Mouse (Mus musculus) hindbrain, embryonic 16.5 days (tissue): ENCODE data around the gene Akap6. TPM values are rescaled to one million over a fixed set of nuclear protein-coding genes. Genes with fewer than 3 reads are reported as not detected.

ENCODE experiments used
- ATAC-seq: fragments of 200-750 bp; cut with Nextera tagmentation; 2 replicates; pipeline ENCODE4 v1.8.0; 2017; ENCODE audit warnings: moderate TSS enrichment, moderate library complexity
- H3K27ac ChIP-seq: fragments of 300-500 bp; sonication (generic); 2 replicates; pipeline ENCODE4 v1.5.1; 2014; ENCODE audit warnings: low read depth, mild to moderate bottlenecking, control low read depth, low read length, moderate library complexity
- H3K27me3 ChIP-seq: fragments of 300-500 bp; sonication (generic); replicated peaks from 2 replicates; pipeline ENCODE4 v1.6.1; 2014; ENCODE audit warnings: low read length; ENCODE audit not compliant: control insufficient read depth, insufficient read depth
- H3K36me3 ChIP-seq: fragments of 300-500 bp; sonication (generic); 2 replicates; pipeline ENCODE4 v1.6.1; 2014; ENCODE audit warnings: mild to moderate bottlenecking, low read length, moderate library complexity, mixed read lengths; ENCODE audit not compliant: control insufficient read depth, insufficient read depth
- H3K4me1 ChIP-seq: fragments of 300-500 bp; sonication (generic); 2 replicates; pipeline ENCODE4 v1.6.1; 2014; ENCODE audit warnings: low read depth, low read length; ENCODE audit not compliant: control insufficient read depth, insufficient read depth
- H3K4me2 ChIP-seq: fragments of 300-500 bp; sonication (generic); 2 replicates; pipeline ENCODE4 v1.6.1; 2014; ENCODE audit warnings: mild to moderate bottlenecking, low read length, control low read depth, moderate library complexity
- H3K4me3 ChIP-seq: fragments of 300-500 bp; sonication (generic); 2 replicates; pipeline ENCODE4 v1.5.1; 2014; ENCODE audit warnings: mild to moderate bottlenecking, low read length, control low read depth, moderate library complexity
- H3K9ac ChIP-seq: fragments of 300-500 bp; sonication (generic); 2 replicates; pipeline ENCODE4 v1.6.1; 2014; ENCODE audit warnings: low read depth, mild to moderate bottlenecking, control low read depth, low read length, moderate library complexity
- H3K9me3 ChIP-seq: fragments of 300-500 bp; sonication (generic); 2 replicates; pipeline ENCODE4 v1.6.1; 2014; ENCODE audit warnings: mild to moderate bottlenecking, low read length, moderate library complexity; ENCODE audit not compliant: control insufficient read depth
- WGBS: fragments of 180-500 bp; shearing (Covaris S2); extraction: QIAGEN DNeasy Blood & Tissue Kit; methylation state at CpG from one replicate; pipeline ENCODE4 v1.1.7; 2014; 5-methylcytosine and 5-hydroxymethylcytosine counted together
- polyA plus RNA-seq: library from polyadenylated mRNA; unstranded; fragments of >200 nt; fragmentation: Nextera tagmentation; extraction: Ambion mirVana; gene quantifications from 2 replicates; pipeline ENCODE4 v1.2.1, GENCODE M21; 2015

Akap6 gene
- polyA plus RNA-seq, 1 experiment from 2014 or later = 23.9 TPM

GRCm38 (mm10) chr12:53032762-53033161 is 333.6 kb downstream of the Akap6 start:
- Histone ChIP-seq H3K4me3 (no peak overlapping the region), H3K9ac (no peak overlapping the region)
- WGBS = 6% methylated on average over 7 of the region's 7 CpGs

GRCm38 (mm10) chr12:53033404-53033913 is 334.3 kb downstream of the Akap6 start:
- ATAC-seq = peak; percentile 80
- 6% methylated on average over 14 of the region's 14 CpGs for WGBS

More at GRCm38 (mm10) chr12:53032762-53033161, 333.6 kb downstream of the Akap6 start:
- Histone ChIP-seq H3K9me3 (no peaks in the 10 kb centered on the region), H3K4me2 (0 out of 2 replicates have a peak overlapping the region, but pooled peaks have one; percentile 10), H3K27ac (peak overlapping the region; percentile 71), H3K27me3 (no peaks in the 10 kb centered on the region), H3K36me3 (no peaks in the 10 kb centered on the region), H3K4me1 (peaks cover 15% of the 10 kb centered on the region)
- peak; percentile 92 for ATAC-seq

GRCm38 (mm10) chr12:53040634-53041033 is 341.5 kb downstream of the Akap6 start:
- no peaks in the 10 kb centered on the region for H3K4me1 ChIP-seq
- H3K27me3 ChIP-seq = no peaks in the 10 kb centered on the region
- no peak overlapping the region for H3K4me2 ChIP-seq
- WGBS = 88% methylated on average over 5 of the region's 5 CpGs
- ATAC-seq = no peak
- no peak overlapping the region for H3K9ac ChIP-seq
- H3K27ac ChIP-seq = no peak overlapping the region
- no peaks in the 10 kb centered on the region for H3K9me3 ChIP-seq
- no peak overlapping the region for H3K4me3 ChIP-seq
- no peaks in the 10 kb centered on the region for H3K36me3 ChIP-seq

More at GRCm38 (mm10) chr12:53033404-53033913, 334.3 kb downstream of the Akap6 start:
- Histone ChIP-seq H3K4me2 (peak overlapping the region; percentile 34; the same call in 1 of the 2 replicates), H3K9me3 (no peaks in the 10 kb centered on the region), H3K9ac (no peak overlapping the region), H3K36me3 (no peaks in the 10 kb centered on the region), H3K4me1 (peaks cover 15% of the 10 kb centered on the region), H3K27ac (peak overlapping the region; percentile 71), H3K27me3 (no peaks in the 10 kb centered on the region), H3K4me3 (no peak overlapping the region)

GRCm38 (mm10) chr12:53042739-53043138 is 343.6 kb downstream of the Akap6 start:
- H3K4me2 ChIP-seq = no peak overlapping the region
- H3K36me3 ChIP-seq = no peaks in the 10 kb centered on the region
- WGBS = 22% methylated on average over 5 of the region's 5 CpGs
- H3K4me3 ChIP-seq = no peak overlapping the region
- H3K27ac ChIP-seq = no peak overlapping the region
- no peaks in the 10 kb centered on the region for H3K4me1 ChIP-seq
- ATAC-seq = no peak; the same call in 1 of the 2 replicates
- H3K9me3 ChIP-seq = no peaks in the 10 kb centered on the region
- no peak overlapping the region for H3K9ac ChIP-seq
- no peaks in the 10 kb centered on the region for H3K27me3 ChIP-seq

GRCm38 (mm10) chr12:53057606-53058005 is 358.4 kb downstream of the Akap6 start:
- Histone ChIP-seq H3K27ac (no peak overlapping the region), H3K4me1 (peaks cover 11% of the 10 kb centered on the region), H3K4me3 (no peak overlapping the region), H3K27me3 (no peaks in the 10 kb centered on the region), H3K9me3 (no peaks in the 10 kb centered on the region), H3K36me3 (no peaks in the 10 kb centered on the region), H3K4me2 (no peak overlapping the region), H3K9ac (no peak overlapping the region)
- no peak for ATAC-seq
- WGBS = 90% methylated on average over 7 of the region's 7 CpGs

GRCm38 (mm10) chr12:53060903-53061302 is 361.7 kb downstream of the Akap6 start:
- H3K4me3 ChIP-seq = no peak overlapping the region
- ATAC-seq = no peak
- peaks cover 24% of the 10 kb centered on the region for H3K4me1 ChIP-seq
- H3K27me3 ChIP-seq = no peaks in the 10 kb centered on the region
- H3K36me3 ChIP-seq = no peaks in the 10 kb centered on the region
- H3K4me2 ChIP-seq = no peak overlapping the region
- H3K27ac ChIP-seq = peak overlapping the region; percentile 60
- no peaks in the 10 kb centered on the region for H3K9me3 ChIP-seq
- H3K9ac ChIP-seq = no peak overlapping the region
- 31% methylated on average over 6 of the region's 6 CpGs for WGBS

GRCm38 (mm10) chr12:53061466-53062124 is 362.4 kb downstream of the Akap6 start:
- Histone ChIP-seq H3K9me3 (no peaks in the 10 kb centered on the region), H3K27ac (no peak overlapping the region), H3K9ac (no peak overlapping the region), H3K4me3 (no peak overlapping the region), H3K4me2 (no peak overlapping the region; the same call in 1 of the 2 replicates), H3K4me1 (peaks cover 24% of the 10 kb centered on the region), H3K27me3 (no peaks in the 10 kb centered on the region), H3K36me3 (no peaks in the 10 kb centered on the region)
- no peak for ATAC-seq
- WGBS = 8% methylated on average over 7 of the region's 7 CpGs

GRCm38 (mm10) chr12:53063003-53063402 is 363.8 kb downstream of the Akap6 start:
- Histone ChIP-seq H3K4me2 (no peak overlapping the region), H3K9ac (no peak overlapping the region)
- 18% methylated on average over 9 of the region's 9 CpGs for WGBS

GRCm38 (mm10) chr12:53064241-53064760 is 365.1 kb downstream of the Akap6 start:
- ATAC-seq = peak; percentile 88
- Histone ChIP-seq H3K4me1 (peaks cover 24% of the 10 kb centered on the region), H3K9ac (no peak overlapping the region)

More at GRCm38 (mm10) chr12:53063003-53063402, 363.8 kb downstream of the Akap6 start:
- ATAC-seq = no peak
- H3K9me3 ChIP-seq = no peaks in the 10 kb centered on the region
- no peaks in the 10 kb centered on the region for H3K27me3 ChIP-seq
- H3K4me3 ChIP-seq = no peak overlapping the region
- peaks cover 24% of the 10 kb centered on the region for H3K4me1 ChIP-seq
- H3K36me3 ChIP-seq = no peaks in the 10 kb centered on the region
- H3K27ac ChIP-seq = no peak overlapping the region

More at GRCm38 (mm10) chr12:53064241-53064760, 365.1 kb downstream of the Akap6 start:
- Histone ChIP-seq H3K4me2 (no peak overlapping the region), H3K27ac (peak overlapping the region; percentile 44; the same call in 1 of the 2 replicates), H3K4me3 (no peak overlapping the region), H3K36me3 (no peaks in the 10 kb centered on the region), H3K27me3 (no peaks in the 10 kb centered on the region), H3K9me3 (no peaks in the 10 kb centered on the region)
- 30% methylated on average over 4 of the region's 4 CpGs for WGBS
